Mouse (Mus musculus) left cerebral cortex, adult 6 months (tissue): ENCODE results near the gene Myh4. TPM values are rescaled to one million over a fixed set of nuclear protein-coding genes. Genes with fewer than 3 reads are reported as not detected.

ENCODE experiments used
- long read RNA-seq, 2 experiments: library from polyadenylated mRNA; unstranded; transcript quantifications; one replicate each; pipeline ENCODE4 v2.0.0; 2019 to 2020
- polyA plus RNA-seq: library from polyadenylated mRNA; unstranded; fragments of <200 nt; fragmentation: Nextera tagmentation; gene quantifications from 2 replicates; pipeline ENCODE4 v1.2.3, GENCODE M21; 2021

Myh4 gene
- 0.08 TPM in 1 of 2 replicates, not detected in the other for polyA plus RNA-seq
- long read RNA-seq, experiment 1: 0 reads
- long read RNA-seq, experiment 2: 0 reads

DNA sequence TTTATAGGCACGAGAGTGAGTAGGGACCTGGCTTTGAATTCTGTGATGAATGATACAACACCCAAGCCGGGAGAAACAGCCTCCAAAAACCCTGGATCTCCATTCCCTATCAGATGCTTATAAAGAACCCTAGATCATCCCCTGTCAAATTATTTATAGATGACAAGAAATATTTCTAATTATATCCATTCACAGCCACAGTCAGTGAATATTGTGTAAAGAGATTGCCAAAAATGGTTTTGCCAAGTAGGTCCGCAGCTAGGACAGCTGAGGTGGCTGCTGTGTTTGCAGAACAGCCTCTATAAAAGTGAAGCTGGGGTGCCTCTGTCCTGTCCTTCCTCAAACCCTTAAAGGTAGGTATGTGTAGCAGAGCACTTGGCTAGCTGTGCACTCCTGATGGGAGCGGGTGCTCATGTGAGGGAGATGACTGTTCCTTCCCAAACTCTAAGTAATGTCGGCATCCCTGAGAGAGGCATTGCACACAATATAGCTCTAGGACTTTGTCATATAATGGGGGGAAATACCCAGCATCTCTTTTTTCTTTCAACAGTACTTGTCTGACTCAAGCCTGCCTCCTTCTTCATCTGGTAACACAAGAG lies at the start of gene Myh4:
TSS of gene Myh4 (plus strand) at position 549 of the 599 bp plus-strand sequence.

DNA sequence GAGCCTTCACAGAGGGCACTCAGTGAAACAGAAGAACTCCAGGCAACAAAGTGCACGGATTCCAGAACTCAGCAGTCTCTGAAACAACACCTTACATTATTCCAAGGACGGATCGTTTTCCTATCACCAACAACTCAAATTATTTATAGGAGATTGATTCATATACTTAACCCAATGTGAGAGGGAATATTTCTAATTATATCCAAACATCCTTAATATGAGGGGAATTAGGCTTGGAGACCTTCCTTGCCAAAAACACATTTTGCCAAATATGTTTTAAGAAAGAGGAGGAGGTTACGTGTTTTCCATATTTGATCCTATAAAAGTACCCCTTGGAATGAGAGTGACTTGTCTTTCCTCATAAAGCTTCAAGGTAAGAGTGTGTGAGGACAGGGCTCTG lies 38.1 kb upstream of the Myh4 start, which contains the start of gene Myh1:
TSS of gene Myh1 (plus strand) at position 301 of the 400 bp plus-strand sequence.

DNA sequence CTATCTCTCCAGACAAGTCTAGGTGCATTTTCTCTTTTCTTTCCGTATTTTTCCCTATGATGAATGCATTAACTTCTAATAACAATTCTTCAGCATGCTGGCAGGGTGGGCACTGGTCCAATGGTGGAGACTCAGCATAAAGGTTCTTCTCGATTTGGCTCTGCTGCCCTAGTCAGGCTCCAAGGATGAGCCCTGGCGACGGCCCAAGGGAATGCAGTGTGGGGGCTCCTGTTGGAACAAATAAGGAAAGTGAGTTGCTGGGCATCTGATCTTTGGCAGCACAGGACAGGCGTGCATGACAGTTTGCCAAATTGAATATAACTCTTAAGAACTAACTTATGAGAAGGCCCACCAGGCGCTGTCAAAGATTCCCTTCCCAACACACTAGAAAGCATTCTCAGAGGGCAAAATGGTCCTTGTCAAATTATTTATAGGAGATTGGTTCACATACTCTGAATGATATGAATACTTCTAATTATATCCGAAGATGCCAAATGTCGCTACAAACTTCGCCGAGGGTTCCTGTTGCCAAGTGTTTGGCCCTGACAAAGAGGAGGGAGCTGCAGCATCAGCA lies 38.9 kb downstream of the Myh4 start, which contains the start of gene Myh8:
TSS of gene Myh8 (plus strand) at position 524 of the 574 bp plus-strand sequence.

Other genes starting within 250 kb of the Myh4 start
- gene Tmem220, start 212.9 kb upstream of the Myh4 start, polyA plus RNA-seq: 1.8 and 2.5 TPM in 2 replicates
- 26.8 and 31.4 TPM in 2 replicates for gene Adprm, start 185.4 kb upstream of the Myh4 start, polyA plus RNA-seq
- 3.0 and 4.8 TPM in 2 replicates for gene Sco1, start 185.4 kb upstream of the Myh4 start, polyA plus RNA-seq
- gene Myh3, start 159.7 kb upstream of the Myh4 start, polyA plus RNA-seq: 0.95 and 1.4 TPM in 2 replicates
- 0.35 and 0.37 TPM in 2 replicates for gene Myh2, start 67.0 kb upstream of the Myh4 start, polyA plus RNA-seq
- 0.26 and 0.32 TPM in 2 replicates for gene Myh1, start 38.0 kb upstream of the Myh4 start, polyA plus RNA-seq
- gene Myh8, start 39.1 kb downstream of the Myh4 start, polyA plus RNA-seq: 0.08 and 0.11 TPM in 2 replicates
- 0.12 and 0.19 TPM in 2 replicates for gene Myh13, start 83.6 kb downstream of the Myh4 start, polyA plus RNA-seq
- gene Gas7, start 217.4 kb downstream of the Myh4 start, polyA plus RNA-seq: 261 and 298 TPM in 2 replicates